In the genomic region with DNA sequence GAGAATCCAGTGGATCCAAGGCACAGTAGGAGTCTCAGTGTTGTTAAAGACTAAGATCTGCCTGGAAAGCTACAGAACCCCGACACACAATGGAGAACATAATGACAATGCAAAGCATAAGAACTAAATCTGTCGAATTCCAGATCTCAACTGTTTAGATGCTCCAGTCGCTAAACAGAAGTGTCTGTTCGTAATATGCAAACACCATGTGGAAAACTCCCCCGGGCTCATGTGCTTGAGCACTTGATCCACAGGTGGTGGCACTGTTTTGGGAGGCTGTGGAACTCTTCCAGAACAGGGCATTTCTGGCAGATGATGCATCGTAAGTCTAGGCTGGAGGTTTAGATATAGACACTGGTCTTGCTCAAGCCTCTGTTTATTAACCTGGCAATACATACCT, we compare ENCODE assay signal across 19 mouse cellular contexts.
DNase-seq lines count a peak whose midpoint lies in the region; ATAC-seq lines count a peak whose summit lies in the region.
"Had no signal": no experiment of that assay in that cellular context is flagged by ENCODE, and none has a peak within 500 bp of the region (broad histone marks: within the 10 kb centered on the region; RNA-seq: fewer than 3 reads in every experiment).

No protein-coding gene starts in this region.

- no peak for ATAC-seq in activated CD4-positive, CD25-positive, alpha-beta regulatory T cell, adult 4 months
- ATAC-seq: forebrain, embryonic 15.5 days; hindbrain, embryonic 16.5 days; Patski had no signal

- peak; percentile 6 to 21 for DNase-seq in cerebellum, postnatal 14 days
- DNase-seq in cerebellum, adult 8-10 months = no peak
- DNase-seq in layer of hippocampus, adult 11-12 months (ENCODE audit: low spot score) = peak; percentile 27
- DNase-seq in layer of hippocampus, adult 9-10 months (ENCODE audit: low spot score) = peak; percentile 2
- DNase-seq in layer of hippocampus, postnatal 36 days = peak; percentile 22 to 25
- no peak for DNase-seq in embryo, embryonic 9.5 days (ENCODE audit: extremely low spot score)
- DNase-seq: adrenal gland, adult 8-10 months; adrenal gland, postnatal 36 days; cerebellum, adult 11 months; cerebellum, adult 9-11 months; embryo, embryonic 11 days; gastrocnemius, postnatal 36 days; heart, adult 11 months; heart, postnatal 10 days; heart, postnatal 4 days had no signal

Comparison
In these comparisons a context has a peak if more than half of its experiments do, and no peak if none do; other contexts are left out.
1. DNase-seq: peak in cerebellum, postnatal 14 days (2 of 2), layer of hippocampus, adult 11-12 months (single experiment), layer of hippocampus, adult 9-10 months (single experiment) and layer of hippocampus, postnatal 36 days (2 of 2); none in cerebellum, adult 8-10 months (single experiment) and embryo, embryonic 9.5 days (single experiment).